Mouse (Mus musculus) lung, embryonic 16.5 days (tissue): ENCODE measurements around the gene Ankrd28. TPM values are rescaled to one million over a fixed set of nuclear protein-coding genes. Genes with fewer than 3 reads are reported as not detected.

Experiments used
- ATAC-seq: fragments of 200-750 bp; cut with Nextera tagmentation; 2 replicates; pipeline ENCODE4 v1.8.0; 2017; ENCODE audit warnings: low read depth, mild to moderate bottlenecking, moderate library complexity
- H3K27ac ChIP-seq: fragments of 300-500 bp; sonication (generic); 2 replicates; pipeline ENCODE4 v1.5.1; 2014; ENCODE audit warnings: mild to moderate bottlenecking, control low read depth, low read length
- H3K27me3 ChIP-seq: fragments of 300-500 bp; sonication (generic); 2 replicates; pipeline ENCODE4 v1.6.1; 2014; ENCODE audit warnings: low read depth, low read length, mixed read lengths; ENCODE audit not compliant: control insufficient read depth, insufficient read depth
- H3K36me3 ChIP-seq: fragments of 300-500 bp; sonication (generic); 2 replicates; pipeline ENCODE4 v1.6.1; 2014; ENCODE audit warnings: low read length; ENCODE audit not compliant: control insufficient read depth, insufficient read depth
- H3K4me1 ChIP-seq: fragments of 300-500 bp; sonication (generic); replicated peaks from 2 replicates; pipeline ENCODE4 v1.6.1; 2014; ENCODE audit warnings: low read length, mixed read lengths; ENCODE audit not compliant: control insufficient read depth, insufficient read depth
- H3K4me2 ChIP-seq: fragments of 300-500 bp; sonication (generic); 2 replicates; pipeline ENCODE4 v1.6.1; 2014; ENCODE audit warnings: low read depth, low read length, control low read depth
- H3K4me3 ChIP-seq: fragments of 300-500 bp; sonication (generic); 2 replicates; pipeline ENCODE4 v1.5.1; 2014; ENCODE audit warnings: mild to moderate bottlenecking, low read length, control low read depth
- H3K9ac ChIP-seq: fragments of 300-500 bp; sonication (generic); 2 replicates; pipeline ENCODE4 v1.6.1; 2014; ENCODE audit warnings: low read length, control low read depth
- H3K9me3 ChIP-seq: fragments of 300-500 bp; sonication (generic); 2 replicates; pipeline ENCODE4 v1.6.1; 2016; ENCODE audit warnings: low read length; ENCODE audit not compliant: control insufficient read depth
- WGBS: fragments of 180-500 bp; shearing (Covaris S2); extraction: QIAGEN DNeasy Blood & Tissue Kit; methylation state at CpG from one replicate; pipeline ENCODE4 v1.1.7; 2014; 5-methylcytosine and 5-hydroxymethylcytosine counted together
- polyA plus RNA-seq: library from polyadenylated mRNA; unstranded; fragments of >200 nt; fragmentation: Nextera tagmentation; extraction: Ambion mirVana; gene quantifications from 2 replicates; pipeline ENCODE4 v1.2.1, GENCODE M21; 2015

The Ankrd28 gene
- polyA plus RNA-seq, 1 experiment from 2014 or later, result 7.0 TPM

- H3K4me2 ChIP-seq, result no peak overlapping the region
- no peaks in the 10 kb centered on the region for H3K9me3 ChIP-seq
- no peaks in the 10 kb centered on the region for H3K4me1 ChIP-seq
- H3K4me3 ChIP-seq, result no peak overlapping the region
- no peak overlapping the region for H3K9ac ChIP-seq
- H3K36me3 ChIP-seq, result peaks cover 4% of the 10 kb centered on the region
- 76% methylated on average over 6 of the region's 6 CpGs for WGBS
- no peak for ATAC-seq
- no peak overlapping the region for H3K27ac ChIP-seq
- no peaks in the 10 kb centered on the region for H3K27me3 ChIP-seq
These were observed 82.1 kb downstream of the Ankrd28 start for GRCm38 (mm10) chr14:31748239-31748873.

DNA sequence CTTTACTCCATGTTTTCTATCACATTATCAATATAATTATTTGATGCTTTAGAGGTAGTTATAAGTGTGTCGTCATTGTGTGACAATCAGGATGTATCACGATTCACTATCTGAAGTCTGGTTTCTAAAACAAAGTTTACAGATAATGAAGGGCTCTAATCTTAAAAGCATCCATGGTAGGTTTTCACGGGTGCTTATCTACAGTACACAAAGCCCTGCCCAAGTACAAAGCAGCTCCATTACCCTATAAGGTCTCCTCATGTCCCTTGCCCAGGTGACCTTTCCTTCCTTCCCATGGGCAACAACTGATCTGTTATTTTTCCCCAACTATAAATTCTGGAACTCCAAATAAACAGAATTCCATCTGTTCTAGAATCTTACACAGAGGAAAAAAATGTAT is 87.9 kb downstream of the Ankrd28 start:
- WGBS, result 30% methylated on average over 3 of the region's 3 CpGs
- Histone ChIP-seq H3K9ac (no peak overlapping the region), H3K36me3 (peaks cover 8% of the 10 kb centered on the region), H3K27me3 (no peaks in the 10 kb centered on the region), H3K4me3 (no peak overlapping the region), H3K4me1 (no peaks in the 10 kb centered on the region), H3K9me3 (no peaks in the 10 kb centered on the region), H3K4me2 (no peak overlapping the region), H3K27ac (no peak overlapping the region)
- ATAC-seq, result no peak

GRCm38 (mm10) chr14:31734811-31735210 is 95.6 kb downstream of the Ankrd28 start:
- H3K36me3 ChIP-seq, result peaks cover 7% of the 10 kb centered on the region; the same call in 1 of the 2 replicates

DNA sequence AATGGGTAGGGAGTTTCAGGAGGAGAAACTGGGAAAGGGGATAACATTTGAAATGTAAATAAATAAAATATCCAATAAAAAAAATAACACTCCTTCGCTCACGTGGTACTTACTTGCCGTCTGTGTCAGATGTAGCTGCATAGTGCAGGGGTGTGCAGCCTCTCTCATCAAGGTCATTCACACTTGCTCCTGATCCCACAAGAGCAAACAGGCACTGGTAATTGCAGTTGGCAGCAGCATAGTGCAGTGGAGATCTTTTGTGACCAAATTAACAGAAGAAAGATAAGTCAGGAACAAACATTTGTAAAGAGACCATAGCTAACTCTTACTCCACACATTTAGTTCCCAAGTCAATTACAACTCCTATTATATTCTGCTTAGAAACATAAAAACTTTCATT is 102.9 kb downstream of the Ankrd28 start:
- no peak overlapping the region for H3K4me2 ChIP-seq
- peaks cover 2% of the 10 kb centered on the region; the same call in 1 of the 2 replicates for H3K36me3 ChIP-seq
- H3K4me3 ChIP-seq, result no peak overlapping the region
- no peaks in the 10 kb centered on the region for H3K9me3 ChIP-seq
- no peaks in the 10 kb centered on the region for H3K27me3 ChIP-seq
- no peak overlapping the region for H3K9ac ChIP-seq
- H3K27ac ChIP-seq, result no peak overlapping the region
- ATAC-seq, result no peak
- H3K4me1 ChIP-seq, result no peaks in the 10 kb centered on the region
- 82% methylated on average over 3 of the region's 3 CpGs for WGBS

More at GRCm38 (mm10) chr14:31734811-31735210, 95.6 kb downstream of the Ankrd28 start:
- Histone ChIP-seq H3K4me3 (no peak overlapping the region), H3K4me2 (no peak overlapping the region), H3K27me3 (no peaks in the 10 kb centered on the region), H3K9ac (no peak overlapping the region), H3K4me1 (no peaks in the 10 kb centered on the region), H3K9me3 (no peaks in the 10 kb centered on the region), H3K27ac (no peak overlapping the region)
- no peak for ATAC-seq
- WGBS, result 61% methylated on average over 2 of the region's 2 CpGs

GRCm38 (mm10) chr14:31722746-31723145 is 107.7 kb downstream of the Ankrd28 start:
- no peak overlapping the region for H3K4me3 ChIP-seq
- H3K9ac ChIP-seq, result no peak overlapping the region
- no peak overlapping the region for H3K4me2 ChIP-seq
- H3K27me3 ChIP-seq, result no peaks in the 10 kb centered on the region
- ATAC-seq, result no peak
- H3K27ac ChIP-seq, result no peak overlapping the region
- no peaks in the 10 kb centered on the region for H3K9me3 ChIP-seq
- no peaks in the 10 kb centered on the region for H3K4me1 ChIP-seq
- WGBS, result 91% methylated on average over 1 of the region's 1 CpGs
- peaks cover 6% of the 10 kb centered on the region for H3K36me3 ChIP-seq

DNA sequence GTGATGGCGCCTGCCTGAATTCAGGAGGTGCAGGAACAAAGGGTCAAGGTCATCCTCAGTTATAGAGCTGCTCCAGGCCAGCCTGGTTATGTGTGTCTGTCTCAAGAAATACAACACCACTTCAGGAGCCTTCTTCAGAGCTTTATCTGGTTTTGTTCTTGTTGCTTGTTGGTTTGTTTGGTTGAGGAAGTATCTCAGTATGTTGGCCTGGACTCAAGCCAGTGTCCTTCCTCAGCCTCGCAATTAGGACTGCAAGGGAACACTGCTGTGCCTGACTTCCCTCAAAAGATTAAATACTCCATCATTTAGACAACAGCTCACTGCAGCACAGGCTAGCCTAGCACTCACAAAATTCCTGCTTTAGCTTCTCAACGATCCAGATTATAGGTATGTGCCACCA is 109.2 kb downstream of the Ankrd28 start:
- peaks cover 7% of the 10 kb centered on the region for H3K36me3 ChIP-seq
- H3K4me3 ChIP-seq, result no peak overlapping the region

GRCm38 (mm10) chr14:31718332-31718731 is 112.1 kb downstream of the Ankrd28 start:
- H3K27me3 ChIP-seq, result no peaks in the 10 kb centered on the region
- 84% methylated on average over 2 of the region's 2 CpGs for WGBS
- H3K4me1 ChIP-seq, result no peaks in the 10 kb centered on the region
- H3K36me3 ChIP-seq, result peaks cover 7% of the 10 kb centered on the region
- no peak overlapping the region for H3K27ac ChIP-seq
- no peak overlapping the region for H3K9ac ChIP-seq
- H3K4me3 ChIP-seq, result no peak overlapping the region
- no peaks in the 10 kb centered on the region for H3K9me3 ChIP-seq
- no peak for ATAC-seq
- H3K4me2 ChIP-seq, result no peak overlapping the region

More for the DNA sequence above, 109.2 kb downstream of the Ankrd28 start:
- ATAC-seq, result no peak
- no peak overlapping the region for H3K27ac ChIP-seq
- no peaks in the 10 kb centered on the region for H3K27me3 ChIP-seq
- no peak overlapping the region for H3K9ac ChIP-seq
- H3K4me2 ChIP-seq, result no peak overlapping the region
- WGBS, result 75% methylated on average over 3 of the region's 3 CpGs
- H3K4me1 ChIP-seq, result no peaks in the 10 kb centered on the region
- H3K9me3 ChIP-seq, result no peaks in the 10 kb centered on the region

DNA sequence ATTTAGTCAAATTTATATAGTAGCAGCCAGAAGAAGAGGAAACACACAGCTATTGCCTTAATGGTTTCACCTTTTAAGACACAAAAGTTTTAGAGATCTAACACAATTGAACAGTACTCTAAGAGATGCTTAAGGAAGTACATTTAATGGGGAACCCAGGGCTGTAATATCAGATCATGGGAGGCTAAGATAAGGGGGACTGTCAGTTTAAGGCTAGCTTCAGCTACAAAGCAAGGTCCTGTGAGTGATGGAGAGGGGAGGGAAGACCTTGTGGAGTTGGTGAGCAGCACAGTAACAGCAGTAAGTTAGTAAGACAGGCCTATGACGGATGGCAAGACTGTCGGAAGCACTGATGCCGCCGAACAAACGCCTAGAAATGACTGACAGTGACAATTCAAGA is 113.1 kb downstream of the Ankrd28 start:
- H3K4me3 ChIP-seq, result no peak overlapping the region
- 93% methylated on average over 5 of the region's 5 CpGs for WGBS

DNA sequence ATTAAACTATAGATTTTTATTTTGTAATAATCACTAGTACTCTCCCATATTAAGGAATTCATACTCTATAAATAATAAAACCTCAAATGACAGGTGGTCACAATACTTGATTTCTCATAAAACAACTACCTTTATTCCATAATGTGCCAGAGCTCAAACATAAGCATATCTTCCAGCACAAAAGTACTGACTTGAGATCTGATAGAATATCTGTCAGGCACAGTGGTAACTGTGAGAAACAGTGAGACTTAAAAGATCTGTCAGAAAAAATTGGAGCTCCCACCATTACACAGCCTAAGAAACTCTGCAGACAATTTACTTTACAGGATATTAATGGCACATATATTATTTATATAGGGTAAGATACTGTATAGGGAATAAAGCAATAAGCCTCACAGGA is 114.8 kb downstream of the Ankrd28 start:
- peaks cover 11% of the 10 kb centered on the region for H3K36me3 ChIP-seq
- no peaks in the 10 kb centered on the region for H3K27me3 ChIP-seq
- H3K4me3 ChIP-seq, result no peak overlapping the region
- ATAC-seq, result no peak
- H3K27ac ChIP-seq, result no peak overlapping the region
- H3K9me3 ChIP-seq, result no peaks in the 10 kb centered on the region
- H3K4me1 ChIP-seq, result no peaks in the 10 kb centered on the region
- no peak overlapping the region for H3K4me2 ChIP-seq
- H3K9ac ChIP-seq, result no peak overlapping the region

More for the DNA sequence above, 113.1 kb downstream of the Ankrd28 start:
- Histone ChIP-seq H3K4me2 (no peak overlapping the region), H3K9me3 (no peaks in the 10 kb centered on the region), H3K4me1 (no peaks in the 10 kb centered on the region), H3K36me3 (peaks cover 7% of the 10 kb centered on the region), H3K27ac (no peak overlapping the region), H3K9ac (no peak overlapping the region), H3K27me3 (no peaks in the 10 kb centered on the region)
- no peak for ATAC-seq

DNA sequence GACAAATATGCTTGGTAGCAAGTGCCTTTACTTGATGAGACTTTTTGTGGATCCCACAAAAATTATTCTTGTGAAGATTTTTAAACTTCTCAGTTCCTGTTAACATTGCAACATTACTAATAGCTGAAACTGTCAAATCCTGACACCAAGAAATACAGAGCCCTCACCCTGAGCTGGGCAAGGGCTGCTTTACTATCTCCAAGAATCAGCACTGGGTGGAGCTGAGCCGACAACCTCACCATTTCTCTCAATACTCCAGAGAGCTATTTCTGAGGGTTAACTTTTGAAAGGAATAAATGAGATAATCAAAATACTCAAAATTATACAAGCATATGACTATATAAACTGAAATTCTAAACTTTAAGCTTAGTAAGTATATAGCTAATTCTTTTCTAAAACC is 121.1 kb downstream of the Ankrd28 start:
- Histone ChIP-seq H3K9ac (no peak overlapping the region), H3K4me3 (no peak overlapping the region), H3K4me1 (no peaks in the 10 kb centered on the region), H3K4me2 (no peak overlapping the region), H3K9me3 (no peaks in the 10 kb centered on the region), H3K27me3 (no peaks in the 10 kb centered on the region), H3K27ac (no peak overlapping the region), H3K36me3 (peaks cover 19% of the 10 kb centered on the region)
- ATAC-seq, result no peak
- 82% methylated on average over 1 of the region's 1 CpGs for WGBS
